9 mouse cellular contexts compared by ENCODE assay signal in genomic region chr5:35971841-35972578, GRCm38 (mm10).
DNase-seq lines count a peak whose midpoint lies in the region; ATAC-seq and TF ChIP-seq lines count a peak whose summit lies in the region.
"Had no signal": no experiment of that assay in that cellular context is flagged by ENCODE, and none has a peak within 500 bp of the region (broad histone marks: within the 10 kb centered on the region; RNA-seq: fewer than 3 reads in every experiment).

No protein-coding gene starts in this region.

- peak; percentile 87 for DNase-seq in ZHBTc4 (ENCODE audit: low read depth, low spot score)
- peak; percentile 73 to 86 for DNase-seq in heart, adult 2 months
- DNase-seq in kidney, postnatal 4 days = peak; percentile 87 to 89

- H3K36me3 ChIP-seq in forebrain, embryonic 12.5 days (replicated peaks) = peaks cover 49% of the 10 kb centered on the region
- peaks cover 31% of the 10 kb centered on the region for H3K36me3 ChIP-seq in forebrain, embryonic 15.5 days
- no peaks in the 10 kb centered on the region for H3K36me3 ChIP-seq in heart, adult 2 months (ENCODE audit: control insufficient read depth, insufficient read depth, low read length)
- peaks cover 25% of the 10 kb centered on the region for H3K36me3 ChIP-seq in stomach, embryonic 14.5 days (ENCODE audit: control insufficient read depth, insufficient read depth, low read length)

- no peaks in the 10 kb centered on the region for H3K9me3 ChIP-seq in forebrain, embryonic 12.5 days
- no peaks in the 10 kb centered on the region for H3K9me3 ChIP-seq in forebrain, embryonic 15.5 days
- no peaks in the 10 kb centered on the region for H3K9me3 ChIP-seq in stomach, embryonic 14.5 days (ENCODE audit: control insufficient read depth, low read depth, low read length)
- H3K9me3 ChIP-seq: limb, embryonic 12.5 days had no signal

- 61% methylated on average over 10 of the region's 10 CpGs for WGBS in forebrain, embryonic 12.5 days
- 62% methylated on average over 10 of the region's 10 CpGs for WGBS in forebrain, embryonic 15.5 days
- WGBS in heart, adult 2 months = 59% methylated on average over 10 of the region's 10 CpGs
- WGBS in stomach, embryonic 14.5 days = 63% methylated on average over 10 of the region's 10 CpGs

- H3K4me3 ChIP-seq in forebrain, embryonic 12.5 days (replicated peaks) = no peak overlapping the region
- H3K4me3 ChIP-seq in forebrain, embryonic 15.5 days = no peak overlapping the region
- H3K4me3 ChIP-seq in heart, adult 2 months = no peak overlapping the region
- no peak overlapping the region for H3K4me3 ChIP-seq in stomach, embryonic 14.5 days (ENCODE audit: low read depth, low read length)
- H3K4me3 ChIP-seq: limb, embryonic 12.5 days had no signal

- TF ChIP-seq EP300 in heart, adult 2 months (IDR thresholded peaks at IDR 0.05; ENCODE audit: insufficient read depth, low read depth, low read length) = peak; percentile 75; the same call in 1 of the 2 replicates

- intact Hi-C loops in heart, adult 2 months (cut with DNase I) = loop anchor here (1.0 to 10.0 kb wide), 3 partner anchors 102 to 377 kb away; no protein-coding TSS in a partner anchor

- TF ChIP-seq CTCF in heart, adult 2 months (IDR thresholded peaks at IDR 0.05) = peak; percentile 98

- no peaks in the 10 kb centered on the region for H3K27me3 ChIP-seq in forebrain, embryonic 12.5 days
- H3K27me3 ChIP-seq in forebrain, embryonic 15.5 days = no peaks in the 10 kb centered on the region
- H3K27me3 ChIP-seq in heart, adult 2 months (ENCODE audit: control insufficient read depth, insufficient read depth, low read length) = no peaks in the 10 kb centered on the region
- H3K27me3 ChIP-seq in stomach, embryonic 14.5 days (ENCODE audit: control insufficient read depth, insufficient read depth, low read length) = no peaks in the 10 kb centered on the region
- H3K27me3 ChIP-seq: limb, embryonic 12.5 days had no signal

- peak; percentile 31; the same call in 1 of the 2 replicates for ATAC-seq in forebrain, embryonic 12.5 days (ENCODE audit: low FRiP score)
- ATAC-seq in forebrain, embryonic 15.5 days (replicated peaks) = no peak
- ATAC-seq in common myeloid progenitor, adult 5-6 weeks (replicated peaks; ENCODE audit: low read depth, poor library complexity, severe bottlenecking) = peak; percentile 53; the same call in 1 of the 2 replicates
- ATAC-seq in megakaryocyte-erythroid progenitor cell, adult 5-6 weeks (replicated peaks; ENCODE audit: low FRiP score, low TSS enrichment, poor library complexity, severe bottlenecking) = 0 out of 2 replicates have a peak, but pooled peaks have one; percentile 40
- no peak for ATAC-seq in stomach, embryonic 14.5 days (ENCODE audit: insufficient number of reproducible peaks, insufficient read depth, low FRiP score, low read depth)

- H3K27ac ChIP-seq in forebrain, embryonic 12.5 days = no peak overlapping the region
- H3K27ac ChIP-seq in forebrain, embryonic 15.5 days (replicated peaks) = no peak overlapping the region
- no peak overlapping the region for H3K27ac ChIP-seq in heart, adult 2 months
- peak overlapping the region; percentile 87; the same call in 1 of the 2 replicates for H3K27ac ChIP-seq in stomach, embryonic 14.5 days (ENCODE audit: low read length)

- no peak overlapping the region for H3K4me2 ChIP-seq in forebrain, embryonic 12.5 days
- H3K4me2 ChIP-seq in forebrain, embryonic 15.5 days (replicated peaks) = no peak overlapping the region
- H3K4me2 ChIP-seq in stomach, embryonic 14.5 days (replicated peaks; ENCODE audit: low read depth, low read length) = no peak overlapping the region
- H3K4me2 ChIP-seq: limb, embryonic 12.5 days had no signal

- peaks cover 10% of the 10 kb centered on the region for H3K4me1 ChIP-seq in forebrain, embryonic 12.5 days
- peaks cover 6% of the 10 kb centered on the region; the same call in 1 of the 2 replicates for H3K4me1 ChIP-seq in forebrain, embryonic 15.5 days
- peaks cover 9% of the 10 kb centered on the region for H3K4me1 ChIP-seq in heart, adult 2 months (ENCODE audit: control insufficient read depth, insufficient read depth, low read length)
- H3K4me1 ChIP-seq in stomach, embryonic 14.5 days (ENCODE audit: control insufficient read depth, insufficient read depth, low read length) = peaks cover 42% of the 10 kb centered on the region
- H3K4me1 ChIP-seq: limb, embryonic 12.5 days had no signal

- no peaks in the 10 kb centered on the region for H3K79me2 ChIP-seq in heart, adult 2 months (replicated peaks; ENCODE audit: control insufficient read depth, insufficient read depth, low read length)

- H3K9ac ChIP-seq in forebrain, embryonic 12.5 days = no peak overlapping the region
- H3K9ac ChIP-seq in forebrain, embryonic 15.5 days (replicated peaks) = no peak overlapping the region
- H3K9ac ChIP-seq in heart, adult 2 months (ENCODE audit: low read depth, low read length) = no peak overlapping the region
- H3K9ac ChIP-seq in stomach, embryonic 14.5 days (replicated peaks; ENCODE audit: low read depth, low read length) = no peak overlapping the region
- H3K9ac ChIP-seq: limb, embryonic 12.5 days had no signal

- no peak for TF ChIP-seq POLR2A in heart, adult 2 months (IDR thresholded peaks at IDR 0.05; ENCODE audit: insufficient read depth, low read depth, low read length)

Comparison
In these comparisons a context has a peak if more than half of its experiments do, and no peak if none do; other contexts are left out.
1. ATAC-seq: peak in forebrain, embryonic 12.5 days (single experiment), common myeloid progenitor, adult 5-6 weeks (single experiment) and megakaryocyte-erythroid progenitor cell, adult 5-6 weeks (single experiment); none in forebrain, embryonic 15.5 days (single experiment) and stomach, embryonic 14.5 days (single experiment).
2. Peak in every context shown above with its lines, with median percentiles within 50 percentile points of each other: DNase-seq.